Comparison of ENCODE assay signal across 10 mouse cellular contexts in the genomic region with DNA sequence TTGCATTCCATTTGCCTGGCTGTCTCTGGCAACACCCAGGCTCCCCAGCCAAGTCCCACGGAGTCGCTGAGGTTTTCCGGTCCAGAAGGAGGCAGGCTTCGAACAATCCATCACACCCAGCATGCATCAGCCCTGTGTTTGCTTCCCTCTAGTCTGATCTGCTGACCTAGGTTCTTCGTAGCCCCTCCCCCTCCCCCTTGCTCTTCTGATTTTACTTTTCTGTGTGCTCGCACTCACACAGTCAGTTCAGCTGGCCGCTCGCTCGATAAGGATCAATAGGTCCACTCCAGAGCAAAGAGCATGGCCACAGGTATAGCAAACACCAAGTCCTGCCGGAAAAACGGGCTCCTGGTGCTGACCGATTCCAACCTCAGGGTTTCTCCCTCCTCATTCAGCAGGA. TPM values are rescaled to one million over a fixed set of nuclear protein-coding genes. Genes with fewer than 3 reads are reported as not detected.
DNase-seq lines count a peak whose midpoint lies in the region; ATAC-seq lines count a peak whose summit lies in the region.
"Had no signal": no experiment of that assay in that cellular context is flagged by ENCODE, and none has a peak within 500 bp of the region (broad histone marks: within the 10 kb centered on the region; RNA-seq: fewer than 3 reads in every experiment).

No protein-coding gene starts in this region.

- H3K4me2 ChIP-seq in kidney, embryonic 14.5 days (replicated peaks; ENCODE audit: low read depth, low read length) = 0 out of 2 replicates have a peak overlapping the region, but pooled peaks have one; percentile 1

- 11% methylated on average over 12 of the region's 12 CpGs for WGBS in kidney, embryonic 14.5 days

- H3K27me3 ChIP-seq in kidney, embryonic 14.5 days (ENCODE audit: control insufficient read depth, insufficient read depth, low read length) = peaks cover 20% of the 10 kb centered on the region

- H3K36me3 ChIP-seq in kidney, embryonic 14.5 days (ENCODE audit: control insufficient read depth, insufficient read depth, low read length) = peaks cover 2% of the 10 kb centered on the region; the same call in 1 of the 2 replicates
- H3K36me3 ChIP-seq: G1E; hindbrain, embryonic 15.5 days had no signal

- peak overlapping the region; percentile 84 for H3K27ac ChIP-seq in kidney, embryonic 14.5 days (ENCODE audit: low read depth, low read length)
- H3K27ac ChIP-seq: hindbrain, embryonic 15.5 days had no signal

- no peaks in the 10 kb centered on the region for H3K9me3 ChIP-seq in kidney, embryonic 14.5 days (ENCODE audit: control insufficient read depth, low read length)
- H3K9me3 ChIP-seq: G1E; hindbrain, embryonic 15.5 days had no signal

- no peak overlapping the region for H3K4me3 ChIP-seq in kidney, embryonic 14.5 days (ENCODE audit: low read length)
- H3K4me3 ChIP-seq: hindbrain, embryonic 15.5 days had no signal

- H3K9ac ChIP-seq in kidney, embryonic 14.5 days (ENCODE audit: low read depth, low read length) = no peak overlapping the region
- H3K9ac ChIP-seq: hindbrain, embryonic 15.5 days had no signal

- H3K4me1 ChIP-seq in kidney, embryonic 14.5 days (ENCODE audit: control insufficient read depth, insufficient read depth, low read length) = peaks cover 19% of the 10 kb centered on the region; the same call in 1 of the 2 replicates

- no peak for ATAC-seq in kidney, embryonic 14.5 days (ENCODE audit: low FRiP score, low TSS enrichment)

- DNase-seq in adrenal gland, postnatal 10 days = peak; percentile 23
- no peak for DNase-seq in adrenal gland, adult (ENCODE audit: inconsistent age in 2 of 2, low spot score in 1 of 2)
- no peak for DNase-seq in kidney, postnatal 25 days
- peak; percentile 56 for DNase-seq in urinary bladder, postnatal 14 days (ENCODE audit: low spot score)
- no peak for DNase-seq in urinary bladder, postnatal 4 days (ENCODE audit: low spot score in 2 of 2)
- no peak for DNase-seq in spleen, postnatal 4 days (ENCODE audit: low spot score in 2 of 2)
- no peak for DNase-seq in right cerebral cortex, postnatal 25 days

RNA-seq across cellular contexts. Expression of a gene that starts 1.6 kb away (rescaled TPM):
- total RNA-seq in adrenal gland, postnatal 10 days (2021) = 10 to 100 TPM; 15.9 to 28.3 TPM
- polyA plus RNA-seq in kidney, embryonic 14.5 days (2014; fragmentation: Nextera tagmentation; extraction: Ambion mirVana) = 140 and 164 TPM in 2 replicates
- total RNA-seq: G1E had no signal
- polyA plus RNA-seq: G1E had no signal

RNA-seq across cellular contexts. Expression of a gene that starts 22.1 kb away (rescaled TPM):
- total RNA-seq in adrenal gland, postnatal 10 days (2021) = 10 to 100 TPM; 12.1 to 24.2 TPM
- 179 and 184 TPM in 2 replicates for polyA plus RNA-seq in kidney, embryonic 14.5 days (2014; fragmentation: Nextera tagmentation; extraction: Ambion mirVana)
- total RNA-seq: G1E had no signal
- polyA plus RNA-seq: G1E had no signal

RNA-seq across cellular contexts. Expression of a gene that starts 47.1 kb away (rescaled TPM):
- total RNA-seq in adrenal gland, postnatal 10 days (2021) = 100 to 1,000 TPM; 248 to 266 TPM
- polyA plus RNA-seq in kidney, embryonic 14.5 days (2014; fragmentation: Nextera tagmentation; extraction: Ambion mirVana) = 85.1 and 139 TPM in 2 replicates

Comparison
In these comparisons a context has a peak if more than half of its experiments do, and no peak if none do; other contexts are left out.
1. DNase-seq: peak in adrenal gland, postnatal 10 days (single experiment) and urinary bladder, postnatal 14 days (single experiment); none in adrenal gland, adult (0 of 2), kidney, postnatal 25 days (0 of 2), urinary bladder, postnatal 4 days (0 of 2), spleen, postnatal 4 days (0 of 2) and right cerebral cortex, postnatal 25 days (single experiment).